Mouse (Mus musculus) kidney, embryonic 16.5 days (tissue): ENCODE measurements around the gene Ncoa5. TPM values are rescaled to one million over a fixed set of nuclear protein-coding genes. Genes with fewer than 3 reads are reported as not detected.

Source experiments
- ATAC-seq: fragments of 200-750 bp; cut with Nextera tagmentation; 2 replicates; pipeline ENCODE4 v1.8.0; 2017; ENCODE audit warnings: moderate TSS enrichment; ENCODE audit not compliant: low FRiP score, low TSS enrichment
- H3K27ac ChIP-seq: fragments of 300-500 bp; sonication (generic); 2 replicates; pipeline ENCODE4 v1.5.1; 2014; ENCODE audit warnings: low read length
- H3K27me3 ChIP-seq: fragments of 300-500 bp; sonication (generic); 2 replicates; pipeline ENCODE4 v1.6.1; 2014; ENCODE audit warnings: low read length, control low read depth, mixed read lengths; ENCODE audit not compliant: insufficient read depth
- H3K36me3 ChIP-seq: fragments of 300-500 bp; sonication (generic); 2 replicates; pipeline ENCODE4 v1.6.1; 2014; ENCODE audit warnings: low read length, control low read depth, mixed read lengths; ENCODE audit not compliant: insufficient read depth
- H3K4me1 ChIP-seq: fragments of 300-500 bp; sonication (generic); 2 replicates; pipeline ENCODE4 v1.6.1; 2014; ENCODE audit warnings: low read length, control low read depth, mixed read lengths; ENCODE audit not compliant: insufficient read depth
- H3K4me2 ChIP-seq: fragments of 300-500 bp; sonication (generic); replicated peaks from 2 replicates; pipeline ENCODE4 v1.6.1; 2014; ENCODE audit warnings: low read depth, low read length
- H3K4me3 ChIP-seq: fragments of 300-500 bp; sonication (generic); 2 replicates; pipeline ENCODE4 v1.5.1; 2014; ENCODE audit warnings: mild to moderate bottlenecking, low read length
- H3K9ac ChIP-seq: fragments of 300-500 bp; sonication (generic); replicated peaks from 2 replicates; pipeline ENCODE4 v1.6.1; 2014; ENCODE audit warnings: low read length
- H3K9me3 ChIP-seq: fragments of 300-500 bp; sonication (generic); 2 replicates; pipeline ENCODE4 v1.6.1; 2016; ENCODE audit warnings: low read length, control low read depth
- WGBS: fragments of 180-500 bp; shearing (Covaris S2); extraction: QIAGEN DNeasy Blood & Tissue Kit; methylation state at CpG from one replicate; pipeline ENCODE4 v1.1.7; 2014; 5-methylcytosine and 5-hydroxymethylcytosine counted together
- polyA plus RNA-seq: library from polyadenylated mRNA; unstranded; fragments of >200 nt; fragmentation: Nextera tagmentation; extraction: Ambion mirVana; gene quantifications from 2 replicates; pipeline ENCODE4 v1.2.1, GENCODE M21; 2015

Gene Ncoa5
- polyA plus RNA-seq, 1 experiment from 2014 or later, result 69.8 TPM

- ATAC-seq, result 0 out of 2 replicates have a peak, but pooled peaks have one; percentile 24
- H3K4me1 ChIP-seq, result peaks cover 3% of the 10 kb centered on the region; the same call in 1 of the 2 replicates
- no peak overlapping the region for H3K4me3 ChIP-seq
- H3K9me3 ChIP-seq, result no peaks in the 10 kb centered on the region
- H3K36me3 ChIP-seq, result no peaks in the 10 kb centered on the region
- no peak overlapping the region for H3K27ac ChIP-seq
- no peak overlapping the region for H3K9ac ChIP-seq
- 21% methylated on average over 23 of the region's 23 CpGs for WGBS
- 0 out of 2 replicates have a peak overlapping the region, but pooled peaks have one; percentile 15 for H3K4me2 ChIP-seq
- H3K27me3 ChIP-seq, result peaks cover 35% of the 10 kb centered on the region
These were observed 35.6 kb upstream of the Ncoa5 start for GRCm38 (mm10) chr2:165070096-165070816.

GRCm38 (mm10) chr2:165068806-165069205, 34.1 kb upstream of the Ncoa5 start:
- Histone ChIP-seq H3K9ac (no peak overlapping the region), H3K4me2 (no peak overlapping the region), H3K27me3 (peaks cover 25% of the 10 kb centered on the region), H3K4me1 (peaks cover 3% of the 10 kb centered on the region; the same call in 1 of the 2 replicates), H3K9me3 (no peaks in the 10 kb centered on the region), H3K36me3 (no peaks in the 10 kb centered on the region), H3K4me3 (no peak overlapping the region), H3K27ac (no peak overlapping the region)
- ATAC-seq, result no peak
- WGBS, result 83% methylated on average over 2 of the region's 2 CpGs

GRCm38 (mm10) chr2:165064489-165064888, 29.8 kb upstream of the Ncoa5 start:
- no peak overlapping the region for H3K27ac ChIP-seq
- no peak overlapping the region for H3K9ac ChIP-seq
- no peaks in the 10 kb centered on the region for H3K9me3 ChIP-seq
- H3K27me3 ChIP-seq, result no peaks in the 10 kb centered on the region
- H3K4me3 ChIP-seq, result no peak overlapping the region
- H3K4me1 ChIP-seq, result no peaks in the 10 kb centered on the region
- ATAC-seq, result 0 out of 2 replicates have a peak, but pooled peaks have one; percentile 12
- WGBS, result 34% methylated on average over 7 of the region's 7 CpGs
- no peaks in the 10 kb centered on the region for H3K36me3 ChIP-seq
- H3K4me2 ChIP-seq, result no peak overlapping the region

- peak; percentile 49; the same call in 1 of the 2 replicates for ATAC-seq
- 60% methylated on average over 16 of the region's 16 CpGs for WGBS
- no peak overlapping the region for H3K27ac ChIP-seq
- no peaks in the 10 kb centered on the region for H3K9me3 ChIP-seq
- peaks cover under 1% of the 10 kb centered on the region; the same call in 1 of the 2 replicates for H3K27me3 ChIP-seq
- H3K4me1 ChIP-seq, result no peaks in the 10 kb centered on the region
- no peak overlapping the region for H3K4me2 ChIP-seq
- no peak overlapping the region for H3K9ac ChIP-seq
- H3K36me3 ChIP-seq, result no peaks in the 10 kb centered on the region
- H3K4me3 ChIP-seq, result no peak overlapping the region
These were observed 27.2 kb upstream of the Ncoa5 start for GRCm38 (mm10) chr2:165061638-165062433.

GRCm38 (mm10) chr2:165059961-165060360, 25.3 kb upstream of the Ncoa5 start:
- Histone ChIP-seq H3K4me2 (no peak overlapping the region), H3K4me3 (no peak overlapping the region), H3K27ac (no peak overlapping the region), H3K27me3 (peaks cover 5% of the 10 kb centered on the region; the same call in 1 of the 2 replicates), H3K9me3 (no peaks in the 10 kb centered on the region), H3K4me1 (peaks cover 6% of the 10 kb centered on the region), H3K36me3 (no peaks in the 10 kb centered on the region), H3K9ac (no peak overlapping the region)
- ATAC-seq, result no peak
- WGBS, result 90% methylated on average over 4 of the region's 4 CpGs

- Histone ChIP-seq H3K36me3 (no peaks in the 10 kb centered on the region), H3K9ac (no peak overlapping the region), H3K4me2 (peak overlapping the region; percentile 58), H3K27ac (no peak overlapping the region), H3K4me1 (peaks cover 6% of the 10 kb centered on the region), H3K27me3 (peaks cover 8% of the 10 kb centered on the region; the same call in 1 of the 2 replicates), H3K4me3 (peak overlapping the region; percentile 35), H3K9me3 (no peaks in the 10 kb centered on the region)
- ATAC-seq, result no peak
- WGBS, result 81% methylated on average over 14 of the region's 14 CpGs
These were observed 21.9 kb upstream of the Ncoa5 start for GRCm38 (mm10) chr2:165056377-165057085.

- peaks cover 6% of the 10 kb centered on the region for H3K4me1 ChIP-seq
- peak; percentile 67; the same call in 1 of the 2 replicates for ATAC-seq
- no peaks in the 10 kb centered on the region for H3K9me3 ChIP-seq
- peak overlapping the region; percentile 35 for H3K4me3 ChIP-seq
- 5% methylated on average over 7 of the region's 7 CpGs for WGBS
- peak overlapping the region; percentile 54; the same call in 1 of the 2 replicates for H3K9ac ChIP-seq
- H3K27ac ChIP-seq, result no peak overlapping the region
- H3K27me3 ChIP-seq, result peaks cover 8% of the 10 kb centered on the region; the same call in 1 of the 2 replicates
- H3K36me3 ChIP-seq, result no peaks in the 10 kb centered on the region
- H3K4me2 ChIP-seq, result peak overlapping the region; percentile 58
These were observed 21.2 kb upstream of the Ncoa5 start for GRCm38 (mm10) chr2:165055905-165056304.

- H3K9ac ChIP-seq, result peak within 1 kb of the TSS; percentile 54; the same call in 1 of the 2 replicates
- H3K36me3 ChIP-seq, result no peaks in the 10 kb centered on the region
- H3K4me2 ChIP-seq, result peak within 1 kb of the TSS; percentile 58
- H3K27me3 ChIP-seq, result peaks cover 8% of the 10 kb centered on the region; the same call in 1 of the 2 replicates
- H3K27ac ChIP-seq, result no peak within 1 kb of the TSS
- H3K4me1 ChIP-seq, result peaks cover 6% of the 10 kb centered on the region
- no peaks in the 10 kb centered on the region for H3K9me3 ChIP-seq
- WGBS, result 13% methylated on average over 25 of the region's 25 CpGs
- H3K4me3 ChIP-seq, result peak within 1 kb of the TSS; percentile 35
- peak; percentile 92 for ATAC-seq
These were observed 20.5 kb upstream of the Ncoa5 start, which contains the start of gene Cd40 for GRCm38 (mm10) chr2:165054888-165055852. Gene Cd40, plus strand, starts transcription at chr2:165055627.
